Mouse (Mus musculus) kidney, adult 2 months (tissue): ENCODE measurements around the gene Med19. TPM values are rescaled to one million over a fixed set of nuclear protein-coding genes. Genes with fewer than 3 reads are reported as not detected.

ENCODE experiments used
- DNase-seq: peaks from one replicate; pipeline ENCODE4 v3.0.0; 2021
- H3K27ac ChIP-seq: fragments of 200-500 bp; 2 replicates; pipeline ENCODE4 v1.5.1; 2012; ENCODE audit warnings: low read depth, low read length, control low read depth, inconsistent platforms; ENCODE audit not compliant: insufficient read depth
- H3K27me3 ChIP-seq: fragments of 200-500 bp; replicated peaks from 2 replicates; pipeline ENCODE4 v1.6.1; 2012; ENCODE audit warnings: mild to moderate bottlenecking, moderate library complexity, low read length, inconsistent platforms; ENCODE audit not compliant: control insufficient read depth, insufficient read depth
- H3K36me3 ChIP-seq: fragments of 200-500 bp; 2 replicates; pipeline ENCODE4 v1.6.1; 2012; ENCODE audit warnings: mild to moderate bottlenecking, moderate library complexity, low read length, inconsistent platforms; ENCODE audit not compliant: control insufficient read depth, insufficient read depth
- H3K4me1 ChIP-seq: fragments of 200-500 bp; 2 replicates; pipeline ENCODE4 v1.6.1; 2011; ENCODE audit warnings: low read length; ENCODE audit not compliant: control insufficient read depth, insufficient read depth
- H3K4me3 ChIP-seq: fragments of 200-500 bp; 2 replicates; pipeline ENCODE4 v1.5.1; 2011; ENCODE audit warnings: mild to moderate bottlenecking, low read depth, low read length, control low read depth; ENCODE audit not compliant: insufficient read depth
- CTCF ChIP-seq: fragments of 200-500 bp; conservative IDR thresholded peaks from 2 replicates; pipeline ENCODE4 v1.5.1; 2011; ENCODE audit warnings: low read depth, mild to moderate bottlenecking, control low read depth, low read length, moderate library complexity, mixed read lengths; ENCODE audit not compliant: insufficient read depth, insufficient read length
- POLR2A ChIP-seq: fragments of 200-500 bp; IDR thresholded peaks from one replicate; pipeline ENCODE4 v1.6.1; 2011; ENCODE audit warnings: low read depth, low read length, control low read depth
- WGBS: fragments of 180-500 bp; shearing (Covaris S2); methylation state at CpG from one replicate; pipeline ENCODE4 v1.1.7; 2018; 5-methylcytosine and 5-hydroxymethylcytosine counted together
- polyA plus RNA-seq: library from polyadenylated mRNA; depleted of rRNA; stranded (reverse); fragments of >200 nt; gene quantifications from 2 replicates; pipeline ENCODE4 v1.2.3, GENCODE M21; 2012

Gene Med19
- polyA plus RNA-seq, 1 experiment: 9.3 TPM

DNA sequence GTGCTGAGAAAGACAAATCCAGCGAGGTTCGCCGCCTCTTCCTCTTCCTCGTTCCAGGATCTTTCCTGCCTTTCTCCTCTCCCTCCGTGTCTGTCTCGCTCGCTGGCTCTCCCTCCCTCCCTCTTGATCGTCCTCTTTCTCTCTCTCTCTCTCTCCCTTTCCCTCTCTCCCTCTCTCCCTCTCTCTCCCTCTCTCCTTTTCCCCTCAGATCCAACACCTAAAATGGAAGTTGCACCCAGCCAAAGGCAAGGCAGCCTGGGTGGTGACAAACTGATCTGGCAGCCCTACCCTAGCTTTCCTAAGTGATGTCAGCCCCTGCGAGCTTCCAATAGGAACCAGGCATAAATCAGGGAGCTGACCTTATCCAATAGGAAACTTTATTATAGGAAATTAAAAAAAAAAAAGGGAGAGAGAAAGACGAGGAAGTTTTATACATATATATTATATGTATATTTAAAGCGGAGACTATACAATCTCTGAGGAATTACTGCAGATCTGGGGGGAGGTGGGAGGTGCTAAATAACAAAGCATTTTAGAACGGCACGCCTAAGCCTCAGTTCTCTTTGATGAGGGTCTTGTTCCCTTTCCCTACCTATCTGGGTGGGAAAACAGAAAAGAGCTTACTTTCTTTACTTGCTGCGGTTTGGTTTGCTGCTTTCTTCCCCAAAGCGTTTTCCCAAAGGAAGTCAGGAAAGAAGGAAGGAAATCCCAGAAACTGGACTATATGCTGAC is 27.6 kb upstream of the Med19 start, which contains the start of gene Ctnnd1:
TSS of gene Ctnnd1 (minus strand) at position 302 of the 732 bp plus-strand sequence.
- peak; percentile 95 for DNase-seq
- H3K27me3 ChIP-seq: no peaks in the 10 kb centered on the region
- H3K4me1 ChIP-seq: peaks cover 10% of the 10 kb centered on the region; the same call in 1 of the 2 replicates
- WGBS: 1% methylated on average over 15 of the region's 15 CpGs
- no peaks in the 10 kb centered on the region for H3K36me3 ChIP-seq
- peak within 1 kb of the TSS; percentile 100 for H3K27ac ChIP-seq
- H3K4me3 ChIP-seq: peak within 1 kb of the TSS; percentile 100
- TF ChIP-seq POLR2A: peak; percentile 63
- no peak for TF ChIP-seq CTCF

DNA sequence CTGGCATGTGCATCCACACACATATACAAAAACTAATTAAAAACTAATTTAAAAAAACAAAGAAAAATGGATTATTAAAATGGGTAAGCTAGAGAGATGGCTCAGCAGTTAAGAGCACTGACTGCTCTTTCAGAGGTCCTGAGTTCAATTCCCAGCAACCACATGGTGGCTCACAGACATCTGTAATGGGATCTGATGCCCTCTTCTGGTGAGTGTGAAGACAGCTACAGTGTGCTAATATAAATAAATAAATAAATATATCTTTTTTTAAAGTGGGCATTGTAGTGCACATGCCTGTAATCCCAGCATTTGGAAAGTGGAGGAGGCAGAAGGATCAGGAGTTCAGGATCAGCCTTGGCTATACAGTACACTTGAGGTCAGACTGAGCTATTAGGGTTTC is 24.8 kb upstream of the Med19 start:
- Histone ChIP-seq H3K4me3 (no peak overlapping the region), H3K4me1 (peaks cover 4% of the 10 kb centered on the region; the same call in 1 of the 2 replicates), H3K27ac (no peak overlapping the region), H3K27me3 (no peaks in the 10 kb centered on the region), H3K36me3 (no peaks in the 10 kb centered on the region)
- TF ChIP-seq POLR2A (no peak), CTCF (peak; percentile 25; the same call in 1 of the 2 replicates)
- DNase-seq: peak; percentile 37

- Histone ChIP-seq H3K27me3 (no peaks in the 10 kb centered on the region), H3K4me3 (no peak overlapping the region), H3K36me3 (no peaks in the 10 kb centered on the region), H3K4me1 (peaks cover 2% of the 10 kb centered on the region; the same call in 1 of the 2 replicates), H3K27ac (no peak overlapping the region)
- no peak for DNase-seq
- WGBS: 77% methylated on average over 1 of the region's 1 CpGs
- TF ChIP-seq POLR2A (no peak), CTCF (no peak)
These were observed 22.3 kb upstream of the Med19 start for GRCm38 (mm10) chr2:84655864-84656263.

DNA sequence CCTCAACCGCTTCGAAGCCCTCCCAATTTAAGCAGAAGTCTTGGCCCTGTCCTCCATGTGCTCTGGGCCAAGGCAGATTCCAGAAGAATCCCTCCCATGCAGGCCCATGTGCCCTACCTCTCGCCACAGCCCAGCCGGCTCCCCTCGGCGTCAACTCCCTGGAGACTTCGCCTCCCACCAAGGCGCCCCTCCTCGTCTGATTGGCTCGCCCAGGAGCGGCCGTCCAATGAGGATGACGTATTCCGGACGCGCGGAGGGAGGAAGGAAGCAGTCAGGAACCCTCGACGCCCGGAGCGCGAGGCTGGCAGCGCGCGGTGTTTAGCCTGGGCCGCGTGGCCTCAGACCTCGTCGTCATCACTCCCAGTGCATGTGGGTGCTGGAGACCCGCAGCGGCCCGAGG is 19.4 kb upstream of the Med19 start, which contains the start of gene Btbd18:
TSS of gene Btbd18 (plus strand) at position 274 of the 400 bp plus-strand sequence.
- TF ChIP-seq POLR2A: no peak
- no peak for TF ChIP-seq CTCF
- Histone ChIP-seq H3K36me3 (no peaks in the 10 kb centered on the region), H3K4me1 (no peaks in the 10 kb centered on the region), H3K27me3 (no peaks in the 10 kb centered on the region), H3K27ac (no peak within 1 kb of the TSS), H3K4me3 (no peak within 1 kb of the TSS)
- WGBS: 95% methylated on average over 32 of the region's 32 CpGs
- no peak for DNase-seq

DNA sequence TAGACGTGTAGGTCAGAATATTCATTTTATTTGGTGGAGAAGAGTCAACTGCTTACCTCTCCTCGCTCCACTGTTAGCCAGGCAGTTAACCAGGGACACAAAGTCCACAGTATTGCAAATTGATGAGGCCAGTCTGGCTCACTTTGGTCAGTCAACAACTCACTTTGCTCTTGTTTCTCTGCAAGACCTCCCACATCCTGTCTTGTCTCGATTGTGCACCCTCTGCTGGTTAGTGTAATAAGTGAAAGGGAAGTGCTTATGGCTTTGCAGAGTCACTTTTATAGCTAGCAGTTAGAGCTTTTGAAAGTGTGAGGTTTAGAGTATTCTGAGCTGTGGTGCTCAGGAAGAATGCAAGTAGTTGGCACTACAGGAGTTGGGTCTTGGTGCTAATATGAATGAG is 17.9 kb upstream of the Med19 start:
- 43% methylated on average over 3 of the region's 3 CpGs for WGBS
- DNase-seq: peak; percentile 85
- Histone ChIP-seq H3K4me1 (no peaks in the 10 kb centered on the region), H3K27ac (no peak overlapping the region), H3K36me3 (no peaks in the 10 kb centered on the region), H3K27me3 (no peaks in the 10 kb centered on the region), H3K4me3 (no peak overlapping the region)
- TF ChIP-seq POLR2A (no peak), CTCF (peak; percentile 56)

GRCm38 (mm10) chr2:84662866-84663265 is 15.3 kb upstream of the Med19 start:
- TF ChIP-seq CTCF (peak; percentile 58), POLR2A (no peak)
- Histone ChIP-seq H3K36me3 (no peaks in the 10 kb centered on the region), H3K4me1 (no peaks in the 10 kb centered on the region), H3K27me3 (no peaks in the 10 kb centered on the region), H3K27ac (no peak overlapping the region), H3K4me3 (no peak overlapping the region)
- DNase-seq: peak; percentile 63
- 31% methylated on average over 2 of the region's 2 CpGs for WGBS

GRCm38 (mm10) chr2:84666081-84666480 is 12.1 kb upstream of the Med19 start:
- DNase-seq: peak; percentile 55
- H3K4me1 ChIP-seq: no peaks in the 10 kb centered on the region; the same call in 1 of the 2 replicates
- H3K27ac ChIP-seq: peak overlapping the region; percentile 13; the same call in 1 of the 2 replicates
- no peaks in the 10 kb centered on the region for H3K36me3 ChIP-seq
- no peaks in the 10 kb centered on the region for H3K27me3 ChIP-seq
- no peak overlapping the region for H3K4me3 ChIP-seq
- 56% methylated on average over 12 of the region's 12 CpGs for WGBS
- no peak for TF ChIP-seq POLR2A
- no peak for TF ChIP-seq CTCF
